Mouse (Mus musculus) G1E (cell line): Measurements from ENCODE around the gene Clec16a. TPM values are rescaled to one million over a fixed set of nuclear protein-coding genes. Genes with fewer than 3 reads are reported as not detected.

ENCODE experiments used
- ATAC-seq: 2 replicates; pipeline ENCODE4 v1.8.0; 2016; ENCODE audit warnings: mild to moderate bottlenecking; ENCODE audit not compliant: insufficient number of reproducible peaks, poor library complexity, low FRiP score, severe bottlenecking; ENCODE audit errors: extremely low read depth
- DNase-seq: peaks from one replicate; pipeline ENCODE4 v3.0.0; 2012; ENCODE audit warnings: low spot score
- H3K27me3 ChIP-seq: 2 replicates; pipeline ENCODE4 v1.6.1; 2012; ENCODE audit warnings: mild to moderate bottlenecking, low read length, inconsistent platforms; ENCODE audit not compliant: insufficient read depth
- H3K36me3 ChIP-seq: replicated peaks from 2 replicates; pipeline ENCODE3; 2012; ENCODE audit warnings: mild to moderate bottlenecking, inconsistent platforms
- H3K4me1 ChIP-seq: 2 replicates; pipeline ENCODE4 v1.6.1; 2012; ENCODE audit warnings: low read depth, low read length, inconsistent platforms, mixed read lengths; ENCODE audit not compliant: insufficient read depth
- H3K4me3 ChIP-seq: 2 replicates; pipeline ENCODE4 v1.5.1; 2012; ENCODE audit warnings: low read depth, mild to moderate bottlenecking, inconsistent platforms, low read length, moderate library complexity, mixed read lengths
- H3K9me3 ChIP-seq: replicated peaks from 2 replicates; pipeline ENCODE4 v1.6.1; 2012; ENCODE audit warnings: inconsistent platforms
- CTCF ChIP-seq: IDR thresholded peaks from 2 replicates; pipeline ENCODE4 v1.5.1; 2012; ENCODE audit warnings: low read depth, low read length, inconsistent platforms, mixed read lengths
- GATA1 ChIP-seq: IDR thresholded peaks from 2 replicates; pipeline ENCODE4 v1.6.1; 2012; ENCODE audit warnings: borderline replicate concordance, low read length, inconsistent platforms, mixed read lengths
- GATA2 ChIP-seq: IDR thresholded peaks from 2 replicates; pipeline ENCODE4 v1.6.1; 2012; ENCODE audit warnings: low read depth, low read length, inconsistent platforms, borderline replicate concordance
- POLR2AphosphoS5 ChIP-seq: IDR thresholded peaks from 2 replicates; pipeline ENCODE4 v1.6.1; 2012; ENCODE audit warnings: low read depth, low read length, inconsistent platforms; ENCODE audit not compliant: insufficient replicate concordance
- TAL1 ChIP-seq: conservative IDR thresholded peaks from 2 replicates; pipeline ENCODE4 v1.6.1; 2012; ENCODE audit warnings: low read depth, low read length, inconsistent platforms, mixed read lengths
- polyA plus RNA-seq: library from polyadenylated mRNA; stranded (reverse); fragments of >175 nt; gene quantifications from 2 replicates; pipeline ENCODE4 v1.2.3, GENCODE M21; 2012
- total RNA-seq, 2 experiments: library from RNA; stranded (forward) in 1 of 2; stranded (reverse) in 1 of 2; fragments of 200-1000 nt in 1 of 2; fragments of >200 nt in 1 of 2; fragmentation: Nextera tagmentation in 1 of 2; gene quantifications; 2 replicates each; pipeline ENCODE4 v1.2.3; 2014 to 2017

The Clec16a gene
- total and polyA plus RNA-seq, 3 experiments, result 12.6 to 47.9 (median 18.1) TPM

GRCm38 (mm10) chr16:10599888-10600740 lies 55.0 kb downstream of the Clec16a start:
- no peaks in the 10 kb centered on the region for H3K4me1 ChIP-seq
- H3K9me3 ChIP-seq, result no peaks in the 10 kb centered on the region
- no peak for DNase-seq
- no peak for TF ChIP-seq CTCF
- TF ChIP-seq GATA1, result no peak
- TF ChIP-seq GATA2, result no peak
- TF ChIP-seq TAL1, result no peak
- no peak for TF ChIP-seq POLR2AphosphoS5
- H3K27me3 ChIP-seq, result no peaks in the 10 kb centered on the region
- H3K36me3 ChIP-seq, result peaks cover 74% of the 10 kb centered on the region
- H3K4me3 ChIP-seq, result no peak overlapping the region
- no peak for ATAC-seq

DNA sequence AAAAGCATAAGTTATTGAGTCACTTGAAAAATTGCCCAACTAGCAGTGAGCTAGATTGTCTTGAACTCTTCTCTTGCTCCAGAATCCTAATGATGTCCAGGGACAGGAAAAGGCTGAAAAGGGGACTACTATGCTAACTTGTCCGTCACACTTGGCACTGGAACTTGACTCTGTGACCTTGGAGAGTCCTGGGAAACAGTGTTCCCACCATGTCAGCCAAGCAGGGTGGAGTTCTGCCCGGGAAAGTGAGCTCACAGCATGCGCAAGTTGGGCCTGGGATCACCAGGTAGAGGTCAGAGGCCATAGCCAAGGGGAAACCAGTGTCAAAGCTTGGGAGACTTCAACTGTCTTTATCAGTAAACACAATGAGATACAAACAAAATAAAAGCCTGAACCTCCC lies 62.7 kb downstream of the Clec16a start:
- TF ChIP-seq GATA2, result no peak
- TF ChIP-seq TAL1, result no peak
- no peak for TF ChIP-seq CTCF
- no peak for TF ChIP-seq POLR2AphosphoS5
- Histone ChIP-seq H3K36me3 (peaks cover 72% of the 10 kb centered on the region), H3K4me1 (no peaks in the 10 kb centered on the region), H3K27me3 (no peaks in the 10 kb centered on the region), H3K9me3 (no peaks in the 10 kb centered on the region), H3K4me3 (no peak overlapping the region)
- DNase-seq (no peak), ATAC-seq (no peak)

- TF ChIP-seq GATA2 (no peak), TAL1 (no peak), POLR2AphosphoS5 (no peak), CTCF (no peak), GATA1 (no peak)
- no peak for ATAC-seq
- Histone ChIP-seq H3K27me3 (no peaks in the 10 kb centered on the region), H3K4me3 (no peak overlapping the region), H3K4me1 (no peaks in the 10 kb centered on the region), H3K9me3 (no peaks in the 10 kb centered on the region), H3K36me3 (peaks cover 75% of the 10 kb centered on the region)
- DNase-seq, result no peak
Measured at GRCm38 (mm10) chr16:10609921-10610320, 64.8 kb downstream of the Clec16a start.

DNA sequence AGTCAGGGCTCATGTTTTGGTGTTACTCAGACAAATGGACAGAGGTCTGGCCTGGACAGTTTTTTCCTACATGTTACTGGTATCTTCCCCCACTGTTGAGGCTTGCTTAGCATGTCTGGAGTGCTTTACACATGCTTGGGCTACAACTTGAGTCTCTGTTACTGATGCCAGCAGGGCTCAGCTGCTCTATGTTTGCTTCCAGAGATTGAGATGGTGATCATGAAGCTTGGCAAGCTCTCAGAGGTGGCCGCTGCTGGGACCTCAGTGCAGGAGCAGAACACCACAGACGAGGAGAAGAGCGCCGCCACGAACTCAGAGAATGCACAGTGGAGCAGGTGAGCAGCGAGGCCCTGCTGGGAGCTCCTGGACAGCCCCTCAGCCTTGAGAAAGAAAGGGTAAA lies 65.7 kb downstream of the Clec16a start:
- Histone ChIP-seq H3K4me1 (no peaks in the 10 kb centered on the region), H3K36me3 (peaks cover 75% of the 10 kb centered on the region), H3K4me3 (no peak overlapping the region), H3K9me3 (no peaks in the 10 kb centered on the region), H3K27me3 (no peaks in the 10 kb centered on the region)
- ATAC-seq (no peak), DNase-seq (no peak)
- TF ChIP-seq POLR2AphosphoS5, result no peak
- TF ChIP-seq GATA1, result no peak
- TF ChIP-seq GATA2, result no peak
- no peak for TF ChIP-seq CTCF
- TF ChIP-seq TAL1, result no peak

DNA sequence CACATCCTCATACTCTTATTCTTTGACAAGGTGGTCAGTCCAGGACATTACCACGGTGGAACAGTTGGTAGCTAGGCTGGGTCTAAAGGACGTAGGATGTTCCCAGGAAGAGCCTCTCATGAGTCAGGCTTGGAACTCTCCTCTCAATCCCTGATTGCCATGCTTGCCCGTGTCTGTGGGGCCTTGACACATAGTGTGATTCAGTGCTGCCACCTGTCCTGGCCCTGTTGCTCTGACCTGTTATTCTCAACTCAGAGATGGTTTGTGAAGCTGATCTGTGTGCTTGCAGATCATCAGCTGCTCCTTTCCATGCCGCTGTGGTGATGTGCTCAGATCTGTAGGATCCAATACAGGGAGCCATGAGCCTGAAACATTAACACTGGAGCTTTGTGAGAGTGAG lies 66.2 kb downstream of the Clec16a start:
- Histone ChIP-seq H3K36me3 (peaks cover 77% of the 10 kb centered on the region), H3K4me3 (no peak overlapping the region), H3K4me1 (no peaks in the 10 kb centered on the region), H3K9me3 (no peaks in the 10 kb centered on the region), H3K27me3 (no peaks in the 10 kb centered on the region)
- TF ChIP-seq POLR2AphosphoS5 (no peak), GATA1 (no peak), TAL1 (no peak), GATA2 (no peak), CTCF (no peak)
- ATAC-seq (no peak), DNase-seq (no peak)

GRCm38 (mm10) chr16:10613996-10614395 lies 68.9 kb downstream of the Clec16a start:
- Histone ChIP-seq H3K36me3 (peaks cover 60% of the 10 kb centered on the region), H3K9me3 (no peaks in the 10 kb centered on the region), H3K4me3 (no peak overlapping the region), H3K27me3 (no peaks in the 10 kb centered on the region), H3K4me1 (no peaks in the 10 kb centered on the region)
- TF ChIP-seq GATA2 (no peak), CTCF (no peak), GATA1 (no peak), TAL1 (no peak), POLR2AphosphoS5 (no peak)
- DNase-seq (no peak), ATAC-seq (no peak)
